Mouse (Mus musculus) liver, adult (tissue): ENCODE results near the gene Rbfox1.

Experiments used
- GATA4 ChIP-seq: IDR thresholded peaks from 2 replicates; pipeline ENCODE4 v1.6.1; 2014; ENCODE audit warnings: mild to moderate bottlenecking, low read length; ENCODE audit not compliant: insufficient replicate concordance

Gene Rbfox1

DNA sequence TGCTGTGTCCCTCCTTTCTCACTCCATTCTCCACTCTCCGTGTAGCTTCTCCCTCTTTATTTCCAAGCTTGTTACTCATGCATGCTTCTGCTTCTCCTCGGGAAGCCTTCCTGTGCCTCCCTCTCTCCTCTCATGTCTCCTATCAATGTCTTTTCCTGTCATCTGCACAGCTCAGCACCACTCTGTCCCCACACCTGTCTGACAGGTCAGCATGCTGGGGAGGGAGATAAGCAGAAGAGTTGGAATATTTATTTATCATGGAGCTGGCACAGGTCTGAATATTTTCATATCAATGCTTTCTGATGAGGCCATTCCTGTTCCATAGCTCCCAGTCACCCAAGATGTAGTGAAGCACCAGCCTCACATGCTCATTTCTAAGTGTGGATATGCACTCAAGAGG, 218.6 kb downstream of the Rbfox1 start:
- no peak for TF ChIP-seq GATA4

DNA sequence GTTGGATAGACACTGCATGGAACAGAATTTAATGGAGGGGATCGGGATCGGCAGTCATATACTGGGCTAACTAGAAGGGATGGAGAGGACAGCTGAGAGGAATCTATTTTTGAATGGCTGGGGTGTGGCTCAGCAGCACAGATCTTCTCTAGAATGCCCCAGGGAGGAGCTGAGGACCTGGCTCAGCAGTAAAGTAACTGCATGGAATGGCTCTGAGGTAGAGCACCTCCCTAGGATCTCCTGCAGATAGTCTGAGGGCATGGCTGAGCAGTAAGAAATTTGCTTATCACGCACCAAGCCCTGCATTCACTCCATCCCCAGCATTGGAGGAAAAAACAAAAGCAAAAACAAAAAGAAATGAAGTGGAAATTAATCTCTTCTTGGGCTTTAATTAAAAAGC, 225.0 kb downstream of the Rbfox1 start:
- no peak for TF ChIP-seq GATA4

DNA sequence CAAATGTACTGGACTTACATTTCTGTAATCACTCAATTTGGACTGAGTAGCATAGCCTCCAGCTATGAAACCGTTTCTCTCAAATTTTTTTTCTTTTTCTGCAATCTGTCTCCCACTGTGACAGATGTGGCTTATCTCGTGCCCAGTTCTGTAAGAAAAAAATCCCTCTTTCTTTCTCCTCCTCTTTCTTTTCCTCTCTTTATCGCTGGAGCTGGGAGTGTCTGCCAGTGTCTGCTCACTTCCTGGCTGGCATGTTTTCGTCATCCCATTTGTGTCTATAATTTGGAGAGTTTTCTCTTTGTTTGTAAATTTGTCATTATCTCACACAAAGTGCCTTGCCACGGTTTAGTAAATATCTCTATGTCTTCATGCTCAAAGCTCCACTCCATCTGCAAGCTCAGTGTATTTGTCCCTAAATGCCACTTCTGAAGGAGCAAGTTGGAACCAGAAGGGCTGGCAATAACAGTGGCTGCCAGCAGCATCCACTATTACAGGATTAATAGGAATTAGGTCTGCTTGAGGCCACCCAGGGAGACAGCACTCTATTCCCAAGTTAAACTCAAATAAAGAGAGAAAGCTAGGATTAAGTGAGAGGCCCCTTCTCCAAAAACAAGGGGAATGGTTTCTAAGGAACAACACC, 228.8 kb downstream of the Rbfox1 start:
- TF ChIP-seq GATA4: no peak

DNA sequence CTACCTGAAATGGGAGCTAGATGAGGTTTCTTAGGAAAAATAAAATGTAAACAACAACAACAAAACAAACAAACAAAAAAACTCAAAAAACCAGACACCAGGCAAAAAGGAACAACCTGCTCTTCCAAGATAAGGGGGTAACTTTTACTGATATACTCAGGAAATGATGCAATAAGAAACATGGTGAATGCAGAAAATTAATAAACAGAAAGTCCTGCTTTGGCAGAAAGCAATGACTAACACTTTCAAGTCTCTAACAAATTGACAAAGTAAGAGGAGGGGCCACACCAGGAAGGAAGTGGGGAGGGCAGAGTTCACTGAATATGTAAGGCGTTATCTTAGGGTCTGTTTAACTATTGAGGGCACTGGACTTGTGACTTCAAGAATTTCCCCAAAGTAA, 234.3 kb downstream of the Rbfox1 start:
- no peak for TF ChIP-seq GATA4

DNA sequence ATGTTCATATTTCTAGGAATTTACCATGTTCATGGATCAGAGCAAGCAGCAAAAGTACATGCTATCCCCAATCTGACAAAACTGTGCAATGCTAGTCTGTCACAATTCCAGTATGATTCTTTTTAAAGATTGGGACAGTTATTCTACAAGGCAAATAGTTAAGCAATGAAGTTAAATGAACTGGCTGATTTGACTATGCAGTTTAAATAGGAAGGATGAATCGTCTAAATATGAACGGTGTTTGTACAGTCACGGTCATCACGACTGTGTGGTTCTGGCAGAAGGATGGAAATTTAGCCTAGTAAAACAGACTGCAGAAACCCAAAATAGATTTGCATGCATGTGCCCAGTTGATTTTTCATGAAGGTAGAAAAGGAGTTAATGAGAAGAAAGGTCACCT, 236.1 kb downstream of the Rbfox1 start:
- TF ChIP-seq GATA4: no peak

DNA sequence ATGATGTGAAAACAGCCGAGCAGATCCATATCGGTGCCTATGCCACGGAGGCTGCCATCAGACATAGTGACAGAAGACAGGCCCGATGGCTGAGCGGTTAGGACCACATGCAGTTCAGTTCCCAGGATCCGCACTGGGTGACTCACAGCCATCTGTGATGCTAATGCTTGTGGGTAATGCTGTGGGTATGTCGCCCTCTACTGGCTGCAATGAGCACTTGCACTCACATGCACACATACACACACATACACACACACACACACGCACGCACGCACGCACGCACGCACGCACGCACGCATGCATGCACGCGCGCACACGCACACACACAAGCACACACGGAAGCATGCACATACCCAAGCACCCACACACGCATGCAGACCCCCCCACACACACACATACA, 237.7 kb downstream of the Rbfox1 start:
- no peak for TF ChIP-seq GATA4

DNA sequence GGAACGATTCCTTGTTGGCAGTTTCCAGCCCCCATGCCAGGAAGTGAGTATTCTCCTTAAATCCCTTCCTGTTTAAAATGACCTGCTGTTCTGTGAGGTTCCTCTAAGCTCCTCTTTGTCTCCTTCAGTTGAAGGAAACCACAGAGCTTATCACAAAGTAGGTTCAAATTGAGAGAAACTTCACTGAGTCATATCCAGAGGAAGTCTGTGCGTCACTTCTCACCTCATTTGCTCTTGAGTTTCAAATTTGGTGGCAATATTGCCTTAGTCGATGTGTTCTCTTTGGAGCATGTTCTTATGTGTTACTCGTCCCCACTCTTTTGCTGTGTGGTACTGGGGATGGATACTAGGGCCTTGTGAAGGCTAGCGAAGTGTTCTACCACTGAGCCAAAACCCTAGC, 243.2 kb downstream of the Rbfox1 start:
- TF ChIP-seq GATA4: no peak

DNA sequence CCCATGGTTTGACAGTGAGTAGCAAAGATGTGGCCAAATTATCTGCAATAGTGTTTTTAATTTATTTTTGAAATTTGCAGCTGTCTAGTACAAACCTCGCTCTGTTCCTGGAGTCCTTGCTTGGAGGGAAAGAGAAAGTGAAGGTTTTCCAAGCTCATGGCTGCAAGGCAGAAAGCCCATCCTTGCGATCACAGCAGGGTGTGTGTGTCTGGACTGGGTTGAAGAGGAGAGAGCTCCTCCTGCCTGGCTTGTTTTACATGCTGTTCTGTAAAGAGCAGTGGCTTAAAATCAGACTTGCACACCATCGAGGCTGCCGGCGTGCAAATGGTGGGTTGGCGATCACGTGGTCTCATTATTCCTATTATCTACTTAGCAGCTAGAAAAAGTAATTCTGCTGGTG, 249.9 kb downstream of the Rbfox1 start:
- TF ChIP-seq GATA4: no peak

DNA sequence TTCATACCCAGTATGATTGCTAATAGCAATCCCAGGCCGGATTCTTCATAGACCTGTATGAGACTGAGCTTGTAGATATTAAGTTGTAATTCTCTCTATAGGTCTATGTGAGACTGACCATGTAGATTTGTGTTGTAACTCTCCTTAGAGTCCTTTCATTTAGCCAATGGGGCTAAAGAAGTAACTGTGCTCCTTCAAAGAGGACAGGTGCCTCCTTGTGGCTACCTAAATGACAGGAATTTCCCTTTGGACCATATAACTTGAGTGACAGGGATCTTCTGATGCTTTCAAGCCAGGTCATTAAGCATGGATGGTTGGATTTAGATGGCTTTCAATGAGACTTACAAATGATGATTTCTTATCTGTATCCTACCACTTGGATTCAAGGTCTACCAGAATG, 254.3 kb downstream of the Rbfox1 start:
- TF ChIP-seq GATA4: no peak

DNA sequence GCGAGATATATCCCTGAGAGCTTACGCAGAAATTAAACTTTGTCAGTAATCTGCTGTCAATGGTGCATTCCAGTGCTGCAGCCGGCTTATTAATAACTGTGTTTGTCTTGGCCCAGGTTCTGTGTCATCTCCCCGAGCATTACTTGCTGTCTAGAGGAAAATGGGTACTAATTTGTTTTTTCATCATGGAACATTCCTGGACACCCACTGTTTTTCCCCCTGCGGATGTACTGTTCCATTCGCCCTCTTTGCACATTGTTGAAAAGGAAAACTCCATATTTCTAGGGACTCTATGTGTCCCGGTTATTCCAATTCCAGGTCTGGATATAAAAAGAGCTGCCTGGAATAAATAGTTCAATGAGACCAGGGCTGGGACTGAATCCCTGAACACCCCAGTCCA, 262.8 kb downstream of the Rbfox1 start:
- TF ChIP-seq GATA4: no peak

DNA sequence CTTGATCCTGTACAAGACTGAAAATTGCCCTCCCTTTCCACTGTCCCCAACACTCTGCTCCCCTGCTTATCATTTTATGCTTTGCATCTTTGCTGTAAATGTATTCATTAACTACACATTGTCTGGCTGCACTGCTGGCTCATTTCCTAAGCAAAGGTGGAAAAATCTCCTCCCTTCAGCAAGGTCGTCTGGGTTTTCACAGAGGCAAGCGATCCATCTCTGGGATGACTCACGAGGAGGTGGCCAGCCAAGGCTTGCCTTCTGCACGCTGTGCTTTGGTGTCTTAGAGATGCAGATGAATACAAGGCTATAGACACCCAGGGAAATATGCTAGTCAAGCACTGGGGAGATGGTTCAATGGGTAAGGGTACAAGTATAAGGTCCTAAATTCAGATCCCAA, 264.2 kb downstream of the Rbfox1 start:
- no peak for TF ChIP-seq GATA4

DNA sequence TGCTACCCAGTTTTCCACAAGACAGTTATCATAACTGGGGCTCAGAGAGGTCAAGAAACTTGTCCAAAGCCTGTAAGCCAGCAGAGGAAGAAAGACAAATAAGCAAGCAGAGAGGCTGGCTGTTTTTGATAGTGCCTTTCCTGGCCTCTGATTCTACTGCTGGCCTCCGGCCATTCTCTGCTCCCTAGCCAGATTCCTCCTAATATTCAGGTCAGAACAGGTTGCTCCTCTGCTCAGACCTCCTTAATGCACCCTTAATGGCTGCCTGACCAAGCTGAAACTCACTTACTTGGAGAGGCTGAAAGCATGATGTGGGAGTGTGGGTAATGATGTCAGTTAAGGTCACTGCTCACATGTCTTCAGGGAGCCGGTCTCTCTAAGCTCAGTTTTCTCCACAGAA, 270.4 kb downstream of the Rbfox1 start:
- TF ChIP-seq GATA4: no peak

DNA sequence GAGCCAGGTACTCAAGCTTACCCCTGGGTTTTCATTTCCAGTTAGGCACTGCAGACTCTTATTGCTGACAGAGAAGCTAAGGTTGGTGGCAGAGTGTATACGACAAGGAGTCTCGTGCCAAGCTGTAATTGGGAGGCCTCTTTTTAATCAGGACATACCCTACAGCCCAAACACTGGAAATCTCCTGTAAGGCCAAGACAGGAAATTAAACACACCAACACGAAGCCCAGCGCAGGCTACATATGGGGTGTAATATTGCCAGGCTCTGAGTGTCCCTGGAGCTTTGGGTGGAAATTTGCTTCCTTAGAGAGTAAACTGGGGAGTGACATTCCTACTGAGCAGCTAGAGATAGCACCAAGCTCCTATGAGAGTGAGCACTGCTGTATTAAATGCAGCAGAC, 279.3 kb downstream of the Rbfox1 start:
- no peak for TF ChIP-seq GATA4

DNA sequence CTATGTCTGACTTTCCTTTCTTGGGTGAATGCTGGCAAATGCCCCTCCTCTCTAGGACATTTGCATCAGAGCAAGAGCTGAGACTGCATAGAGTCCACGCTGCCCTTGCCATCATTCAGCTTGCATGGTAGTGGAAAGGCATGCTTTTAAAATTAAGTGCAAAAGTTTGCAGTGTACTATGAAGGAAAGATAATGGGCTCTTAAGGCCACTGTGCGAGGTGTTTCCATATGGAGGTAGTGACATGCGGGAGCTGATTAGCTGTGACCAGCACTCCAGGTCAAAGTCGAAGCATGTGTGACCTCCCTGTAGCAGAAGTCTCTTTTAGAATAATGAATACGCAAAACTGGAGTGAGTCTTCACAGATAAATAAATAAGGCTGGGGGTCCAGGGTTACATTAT, 284.2 kb downstream of the Rbfox1 start:
- TF ChIP-seq GATA4: no peak

DNA sequence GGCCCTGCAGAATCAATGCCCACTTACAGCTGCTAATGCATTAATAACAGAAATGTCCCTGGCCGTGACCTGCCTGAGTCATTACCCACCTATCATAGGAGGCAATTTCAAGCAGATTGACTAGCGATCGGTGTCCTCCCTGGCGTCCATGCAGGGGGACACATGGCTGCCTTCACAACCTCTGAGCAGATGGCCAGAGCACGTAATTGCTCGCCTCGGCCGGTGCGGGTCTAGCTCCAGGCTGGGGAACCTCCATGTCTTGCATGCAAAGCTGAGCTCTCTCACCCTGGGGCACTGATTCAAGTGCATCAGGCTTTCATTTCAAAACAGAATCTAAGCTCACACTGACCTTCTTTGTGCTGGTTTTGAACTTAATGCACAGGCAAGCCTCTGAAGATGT, 295.7 kb downstream of the Rbfox1 start:
- no peak for TF ChIP-seq GATA4

DNA sequence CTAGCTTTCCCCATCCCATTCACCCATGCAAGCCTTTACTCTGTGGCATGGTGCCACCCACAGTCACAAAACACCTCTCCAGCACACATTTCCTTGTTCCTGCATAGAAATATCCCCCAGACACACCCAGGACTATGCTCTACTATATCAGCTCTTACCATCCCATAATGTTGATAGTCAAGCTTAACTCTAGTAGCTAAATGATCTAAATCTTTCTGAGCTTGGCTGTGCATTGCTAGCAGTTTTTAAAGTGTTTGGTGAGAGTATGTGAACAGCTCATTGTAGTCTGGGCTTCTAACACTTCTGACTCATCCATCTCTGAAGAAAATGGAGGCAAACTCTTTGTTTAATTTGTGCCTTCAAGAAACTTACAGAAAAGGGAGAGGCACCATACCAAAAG, 297.2 kb downstream of the Rbfox1 start:
- TF ChIP-seq GATA4: no peak

DNA sequence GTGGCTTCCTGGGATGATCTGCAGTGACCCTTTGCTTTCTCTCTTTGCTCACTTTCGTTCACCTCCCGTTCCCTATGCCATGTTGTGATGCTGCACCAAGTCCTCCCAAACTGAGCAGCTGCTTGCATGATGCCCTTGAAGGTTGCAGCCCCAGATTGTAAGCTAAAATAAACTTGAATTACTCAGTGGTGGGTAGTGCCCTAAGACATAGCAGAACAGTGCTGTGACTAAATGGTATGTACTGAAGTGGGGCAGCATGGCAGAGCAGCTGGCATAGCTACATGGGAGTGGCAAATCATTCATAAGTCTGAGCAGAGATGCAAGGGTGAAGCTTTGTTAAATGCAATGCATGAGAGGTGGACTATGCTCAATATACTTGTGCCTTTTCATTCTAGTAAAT, 307.2 kb downstream of the Rbfox1 start:
- TF ChIP-seq GATA4: no peak

DNA sequence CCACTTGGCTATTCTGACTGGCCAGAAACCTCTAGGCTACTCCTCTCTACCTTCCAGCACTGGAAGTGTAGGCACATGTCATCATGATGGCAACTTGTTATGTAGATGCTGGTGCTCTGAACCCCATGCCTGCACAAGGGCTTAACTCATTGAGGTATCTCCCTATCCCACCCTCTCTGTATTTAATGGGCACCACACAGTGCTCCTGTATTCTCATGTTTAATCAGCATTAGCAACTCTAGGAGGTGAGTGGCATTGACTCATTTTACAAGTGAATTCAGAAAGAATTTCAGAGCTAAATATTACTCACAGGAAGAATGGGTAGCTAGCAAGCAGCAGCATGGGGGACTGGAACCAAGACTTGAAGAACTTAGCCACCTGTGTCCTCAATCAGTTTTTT, 321.3 kb downstream of the Rbfox1 start:
- no peak for TF ChIP-seq GATA4
